Mouse (Mus musculus) left cerebral cortex, postnatal 4 days (tissue): Measurements from ENCODE around the gene Farp1. TPM values are rescaled to one million over a fixed set of nuclear protein-coding genes. Genes with fewer than 3 reads are reported as not detected.

Experiments used
- DNase-seq: peaks from one replicate; pipeline ENCODE4 v3.0.0-alpha.2; 2022
- intact Hi-C: fragments of 180-260 bp; cut with DNase I; formaldehyde crosslinking; loops from one replicate; pipeline ENCODE4 v1.15.1; 2025
- total RNA-seq, 2 experiments: library from RNA; stranded (reverse); gene quantifications; 2 replicates each; pipeline ENCODE4 v1.2.3; 2021

The Farp1 gene
- total RNA-seq, 2 experiments from 2014 or later = 239 to 257 TPM

DNA sequence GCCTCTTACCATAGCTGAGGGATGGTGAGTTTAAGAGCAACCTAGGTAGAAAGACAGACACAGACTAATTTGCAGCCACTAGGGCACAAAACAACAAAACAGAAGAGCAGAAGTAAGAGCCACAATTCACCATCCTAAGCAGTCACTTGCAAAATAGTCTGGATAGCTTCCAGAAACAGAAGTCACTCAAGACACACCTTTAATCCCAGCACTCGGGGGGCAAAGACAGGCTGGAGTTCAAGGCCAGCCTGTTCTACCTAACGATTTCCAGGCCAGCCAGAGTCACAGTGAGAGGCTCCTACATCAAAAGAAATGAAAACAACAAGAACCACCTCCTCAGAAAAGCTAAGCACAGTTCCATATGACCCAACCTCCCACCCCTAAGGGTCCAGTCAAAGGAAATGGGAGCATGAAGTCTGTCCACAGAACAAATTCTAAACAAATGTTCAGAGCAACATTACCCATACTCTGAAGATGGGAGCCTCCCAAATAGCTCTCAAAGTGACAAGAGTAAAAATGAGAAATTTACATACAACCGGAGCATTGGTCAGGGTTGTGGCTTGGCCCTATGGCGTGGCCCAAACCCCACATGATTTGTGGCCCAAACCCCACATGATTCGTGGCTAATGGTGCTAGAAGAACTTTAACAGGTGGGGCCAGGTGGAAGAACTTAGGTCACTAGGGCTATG is 294.5 kb downstream of the Farp1 start:
- intact Hi-C loops = no loop called here

DNA sequence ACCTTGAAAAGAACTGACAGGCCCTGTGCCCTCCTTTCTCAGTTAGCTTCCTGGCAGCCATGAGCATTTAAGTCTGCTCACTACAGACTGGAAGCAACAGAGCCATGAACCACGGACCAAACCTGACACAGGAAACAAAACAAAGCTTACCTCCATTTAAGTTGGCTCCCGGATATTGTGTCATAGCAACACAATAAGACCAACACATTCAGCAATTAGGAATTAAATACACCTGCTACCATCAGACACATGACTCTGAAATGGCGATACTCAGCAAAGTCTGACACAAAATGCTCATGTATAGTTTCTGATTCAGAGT is 295.0 kb downstream of the Farp1 start:
- intact Hi-C loops = no loop called here
- DNase-seq = no peak

More for the DNA sequence above, 294.5 kb downstream of the Farp1 start:
- DNase-seq = no peak

Other genes starting within 250 kb of the Farp1 start
- gene Ipo5, start 124.0 kb upstream of the Farp1 start, total RNA-seq = 100 to 1,000 TPM; 166 to 175 TPM